Mouse (Mus musculus) lung, postnatal 0 days (tissue): ENCODE data around the gene Nt5dc1. TPM values are rescaled to one million over a fixed set of nuclear protein-coding genes. Genes with fewer than 3 reads are reported as not detected.

ENCODE experiments used
- ATAC-seq: fragments of 200-750 bp; cut with Nextera tagmentation; 2 replicates; pipeline ENCODE4 v1.8.0; 2017; ENCODE audit warnings: moderate library complexity
- DNase-seq: peaks from one replicate; pipeline ENCODE4 v3.0.0-alpha.2; 2016; ENCODE audit warnings: low spot score
- H3K27ac ChIP-seq: fragments of 300-500 bp; sonication (generic); 2 replicates; pipeline ENCODE4 v1.5.1; 2014; ENCODE audit warnings: antibody characterized with exemption, mild to moderate bottlenecking, low read length, mixed read lengths
- H3K27me3 ChIP-seq: fragments of 300-500 bp; sonication (generic); replicated peaks from 2 replicates; pipeline ENCODE4 v1.6.1; 2014; ENCODE audit warnings: low read length, mixed read lengths; ENCODE audit not compliant: insufficient read depth
- H3K36me3 ChIP-seq: fragments of 300-500 bp; sonication (generic); 2 replicates; pipeline ENCODE4 v1.6.1; 2014; ENCODE audit warnings: low read length, mixed read lengths; ENCODE audit not compliant: insufficient read depth
- H3K4me1 ChIP-seq: fragments of 300-500 bp; sonication (generic); 2 replicates; pipeline ENCODE4 v1.6.1; 2014; ENCODE audit warnings: antibody characterized with exemption, low read depth, low read length, mixed read lengths; ENCODE audit not compliant: insufficient read depth
- H3K4me2 ChIP-seq: fragments of 300-500 bp; sonication (generic); replicated peaks from 2 replicates; pipeline ENCODE4 v1.6.1; 2014; ENCODE audit warnings: low read depth, mild to moderate bottlenecking, low read length, moderate library complexity, mixed read lengths
- H3K4me3 ChIP-seq: fragments of 300-500 bp; sonication (generic); 2 replicates; pipeline ENCODE4 v1.5.1; 2014; ENCODE audit warnings: low read depth, low read length
- H3K9ac ChIP-seq: fragments of 300-500 bp; sonication (generic); replicated peaks from 2 replicates; pipeline ENCODE4 v1.6.1; 2014; ENCODE audit warnings: low read depth, mild to moderate bottlenecking
- H3K9me3 ChIP-seq: fragments of 300-500 bp; sonication (generic); 2 replicates; pipeline ENCODE4 v1.6.1; 2016; ENCODE audit warnings: low read length, mixed read lengths
- CTCF ChIP-seq: IDR thresholded peaks from 2 replicates; pipeline ENCODE4 v1.5.1; 2016; ENCODE audit warnings: antibody characterized with exemption, mild to moderate bottlenecking
- EP300 ChIP-seq: IDR thresholded peaks from 2 replicates; pipeline ENCODE4 v1.6.1; 2016; ENCODE audit warnings: antibody characterized with exemption, mild to moderate bottlenecking, control low read depth
- WGBS: fragments of 180-500 bp; shearing (Covaris S2); extraction: QIAGEN DNeasy Blood & Tissue Kit; methylation state at CpG from one replicate; pipeline ENCODE4 v1.1.7; 2014; 5-methylcytosine and 5-hydroxymethylcytosine counted together
- polyA plus RNA-seq: library from polyadenylated mRNA; unstranded; fragments of >200 nt; fragmentation: Nextera tagmentation; extraction: Ambion mirVana; gene quantifications from 2 replicates; pipeline ENCODE4 v1.2.1, GENCODE M21; 2015

The Nt5dc1 gene
- polyA plus RNA-seq, 1 experiment from 2014 or later: 11.3 TPM

GRCm38 (mm10) chr10:34249594-34249993, 168.8 kb downstream of the Nt5dc1 start:
- TF ChIP-seq EP300 (no peak), CTCF (no peak)
- Histone ChIP-seq H3K4me2 (no peak overlapping the region), H3K27ac (no peak overlapping the region), H3K27me3 (no peaks in the 10 kb centered on the region), H3K36me3 (no peaks in the 10 kb centered on the region), H3K9me3 (no peaks in the 10 kb centered on the region), H3K4me1 (no peaks in the 10 kb centered on the region; the same call in 1 of the 2 replicates), H3K9ac (no peak overlapping the region), H3K4me3 (no peak overlapping the region)
- WGBS: 30% methylated on average over 2 of the region's 2 CpGs
- ATAC-seq: no peak
- peak; percentile 35 for DNase-seq

- Histone ChIP-seq H3K27me3 (no peaks in the 10 kb centered on the region), H3K4me3 (no peak overlapping the region), H3K27ac (no peak overlapping the region), H3K4me2 (no peak overlapping the region), H3K36me3 (no peaks in the 10 kb centered on the region), H3K9ac (no peak overlapping the region), H3K9me3 (no peaks in the 10 kb centered on the region), H3K4me1 (peaks cover 3% of the 10 kb centered on the region; the same call in 1 of the 2 replicates)
- TF ChIP-seq CTCF (no peak), EP300 (no peak)
- 23% methylated on average over 3 of the region's 3 CpGs for WGBS
- peak; percentile 13; the same call in 1 of the 2 replicates for ATAC-seq
- DNase-seq: peak; percentile 72
Measured at GRCm38 (mm10) chr10:34247757-34248156, 170.6 kb downstream of the Nt5dc1 start.

GRCm38 (mm10) chr10:34246106-34246505, 172.2 kb downstream of the Nt5dc1 start:
- H3K9ac ChIP-seq: no peak overlapping the region

GRCm38 (mm10) chr10:34244745-34245144, 173.6 kb downstream of the Nt5dc1 start:
- Histone ChIP-seq H3K4me3 (no peak overlapping the region), H3K27ac (no peak overlapping the region), H3K4me2 (no peak overlapping the region), H3K9ac (no peak overlapping the region), H3K4me1 (peaks cover 3% of the 10 kb centered on the region; the same call in 1 of the 2 replicates), H3K36me3 (no peaks in the 10 kb centered on the region), H3K27me3 (no peaks in the 10 kb centered on the region), H3K9me3 (no peaks in the 10 kb centered on the region)
- peak; percentile 37 for ATAC-seq
- TF ChIP-seq CTCF: no peak
- peak; percentile 9; the same call in 1 of the 2 replicates for TF ChIP-seq EP300
- DNase-seq: peak; percentile 53
- WGBS: 38% methylated on average over 5 of the region's 5 CpGs

More at GRCm38 (mm10) chr10:34246106-34246505, 172.2 kb downstream of the Nt5dc1 start:
- ATAC-seq (peak; percentile 95), DNase-seq (peak; percentile 89)
- Histone ChIP-seq H3K4me3 (no peak overlapping the region), H3K36me3 (no peaks in the 10 kb centered on the region), H3K27ac (no peak overlapping the region), H3K4me2 (no peak overlapping the region), H3K27me3 (no peaks in the 10 kb centered on the region), H3K4me1 (peaks cover 3% of the 10 kb centered on the region; the same call in 1 of the 2 replicates), H3K9me3 (no peaks in the 10 kb centered on the region)
- 37% methylated on average over 2 of the region's 2 CpGs for WGBS
- TF ChIP-seq EP300 (peak; percentile 91), CTCF (0 out of 2 replicates have a peak, but pooled peaks have one; percentile 11)

GRCm38 (mm10) chr10:34238536-34238935, 179.8 kb downstream of the Nt5dc1 start:
- Histone ChIP-seq H3K27ac (no peak overlapping the region), H3K27me3 (no peaks in the 10 kb centered on the region), H3K36me3 (no peaks in the 10 kb centered on the region), H3K4me2 (no peak overlapping the region), H3K9me3 (no peaks in the 10 kb centered on the region), H3K4me1 (no peaks in the 10 kb centered on the region), H3K9ac (no peak overlapping the region), H3K4me3 (no peak overlapping the region)
- TF ChIP-seq EP300 (no peak), CTCF (no peak)
- WGBS: 63% methylated on average over 4 of the region's 4 CpGs
- DNase-seq (no peak), ATAC-seq (no peak)

Other genes starting within 250 kb of the Nt5dc1 start
- 15.4 and 17.0 TPM in 2 replicates for gene Dse, start 210.8 kb downstream of the Nt5dc1 start, polyA plus RNA-seq
- gene Tspyl1, start 136.4 kb downstream of the Nt5dc1 start, polyA plus RNA-seq: 73.3 and 79.6 TPM in 2 replicates
- gene Tspyl4, start 121.1 kb downstream of the Nt5dc1 start, polyA plus RNA-seq: 7.7 and 9.7 TPM in 2 replicates
- gene Col10a1, start 28.6 kb downstream of the Nt5dc1 start, polyA plus RNA-seq: 0.11 and 0.19 TPM in 2 replicates
- gene Frk, start 64.8 kb upstream of the Nt5dc1 start, polyA plus RNA-seq: 4.8 and 5.3 TPM in 2 replicates